Mouse (Mus musculus) CH12.LX (cell line): ENCODE results near the gene Rfc5.

Source experiments
- CTCF ChIP-seq, 2 experiments: IDR thresholded peaks in 1 of 2; conservative IDR thresholded peaks in 1 of 2; 2 replicates each; pipeline ENCODE4 v1.5.1; 2011 to 2012; ENCODE audit warnings: low read depth in 2 of 2, low read length in 2 of 2, improper control_type of control experiment in 1 of 2, inconsistent platforms in 1 of 2, mild to moderate bottlenecking in 1 of 2, moderate library complexity in 1 of 2
- POLR2A ChIP-seq: IDR thresholded peaks from 2 replicates; pipeline ENCODE4 v1.6.1; 2011; ENCODE audit warnings: low read depth, mild to moderate bottlenecking, improper control_type of control experiment, low read length
- RCOR1 ChIP-seq: conservative IDR thresholded peaks from 2 replicates; pipeline ENCODE4 v1.6.1; 2012; ENCODE audit warnings: low read depth, mild to moderate bottlenecking, inconsistent platforms, low read length, improper control_type of control experiment

DNA sequence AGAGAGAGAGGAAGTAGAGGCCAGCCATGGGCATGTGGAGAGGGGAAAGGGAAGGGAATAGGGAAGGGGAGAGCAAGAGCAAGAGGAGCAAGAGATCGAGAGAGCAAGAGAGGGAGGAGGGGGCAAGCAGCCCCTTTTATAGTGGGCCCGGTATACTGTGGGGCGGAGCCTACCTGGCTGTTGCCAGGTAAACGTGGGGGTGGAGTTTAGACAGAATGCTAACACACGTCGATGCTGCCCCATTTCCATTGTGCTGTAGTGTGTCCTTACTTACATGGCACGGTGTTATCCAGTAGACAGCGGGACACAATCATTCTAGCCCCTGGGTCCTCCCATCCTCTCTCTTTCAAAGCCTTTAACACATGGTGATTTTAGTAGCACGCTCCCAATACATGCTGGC lies 10.4 kb upstream of the Rfc5 start:
- no peak for TF ChIP-seq POLR2A
- no peak for TF ChIP-seq CTCF (conservative IDR thresholded peaks at IDR 0.05 in 1 of 2, IDR thresholded peaks at IDR 0.05 in 1 of 2; ENCODE audit: low read depth in 2 of 2, low read length in 2 of 2)
- no peak for TF ChIP-seq RCOR1
